Mouse (Mus musculus) frontal cortex, adult (tissue): ENCODE results near the gene Atp6v0e.

Experiments used
- ATAC-seq: cut with Nextera tagmentation; 2 replicates; pipeline ENCODE4 v1.9.2; 2017; ENCODE audit warnings: mild to moderate bottlenecking, moderate library complexity, mixed read lengths; ENCODE audit not compliant: low TSS enrichment

The Atp6v0e gene

GRCm38 (mm10) chr17:26686334-26687000, 23.4 kb downstream of the Atp6v0e start:
- ATAC-seq = no peak

GRCm38 (mm10) chr17:26688795-26689735, 26.0 kb downstream of the Atp6v0e start:
- no peak for ATAC-seq

DNA sequence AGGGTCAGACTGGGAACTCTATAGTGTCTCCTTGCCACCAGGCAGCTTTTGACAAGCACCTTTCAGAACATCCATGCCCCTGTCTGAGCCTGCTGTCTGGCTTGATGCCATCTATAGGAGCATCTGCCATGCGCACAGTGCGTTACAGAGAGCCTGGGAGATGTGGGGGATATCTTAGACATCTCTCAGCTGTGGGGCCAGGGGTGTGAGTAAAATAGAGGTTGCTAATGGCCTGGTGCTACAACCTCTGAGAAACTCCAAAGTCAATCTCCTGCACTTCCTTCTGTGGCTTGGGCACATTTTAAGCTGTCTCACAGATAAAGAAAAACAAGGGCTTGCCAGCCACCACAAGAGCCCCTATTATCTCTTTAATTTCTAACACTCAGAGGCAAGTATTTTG, 26.8 kb downstream of the Atp6v0e start:
- ATAC-seq = no peak

- ATAC-seq = no peak
These were observed 27.2 kb downstream of the Atp6v0e start for GRCm38 (mm10) chr17:26690236-26690635.

DNA sequence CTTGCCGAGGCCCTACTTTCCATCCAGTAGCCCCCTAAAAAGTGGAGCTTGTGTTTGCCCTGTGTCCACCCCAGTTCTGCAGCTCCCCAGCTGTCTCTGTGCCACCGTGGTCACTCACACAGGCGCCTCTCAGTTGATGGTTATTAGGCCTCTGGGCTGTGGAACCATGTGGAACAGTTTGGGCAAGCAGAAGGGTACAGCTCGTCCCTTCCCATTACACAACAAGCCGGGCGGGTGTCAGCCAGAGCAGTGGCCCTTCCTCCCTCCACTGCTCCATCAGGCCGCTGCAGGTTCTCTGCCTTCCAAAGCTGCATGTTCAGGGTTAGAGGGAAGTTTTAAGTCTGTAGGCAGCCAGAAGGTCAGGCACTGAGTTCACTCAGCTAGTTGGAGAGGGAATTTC, 28.1 kb downstream of the Atp6v0e start:
- no peak; the same call in 1 of the 2 replicates for ATAC-seq

- ATAC-seq = peak; percentile 60
These were observed 30.4 kb downstream of the Atp6v0e start for GRCm38 (mm10) chr17:26693424-26693823.

DNA sequence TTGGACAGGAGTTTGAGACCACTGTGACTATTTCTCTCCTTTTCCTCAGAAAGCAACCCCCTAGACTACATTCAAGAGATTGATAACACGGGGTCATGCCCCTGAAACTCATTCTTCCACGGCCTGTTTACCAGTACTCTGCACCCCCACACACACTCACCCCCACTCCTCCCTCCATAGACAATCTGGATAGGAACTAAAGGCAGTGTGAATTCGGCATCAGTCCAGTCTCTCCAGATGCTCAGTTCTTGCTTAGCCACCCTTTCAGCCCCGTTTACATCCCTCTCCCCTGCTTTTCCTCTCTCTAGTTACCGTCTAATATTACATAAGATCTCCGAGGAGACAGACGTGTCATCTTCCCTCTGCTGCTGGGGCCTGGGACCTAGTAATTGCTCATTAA, 31.1 kb downstream of the Atp6v0e start:
- peak; percentile 27; the same call in 1 of the 2 replicates for ATAC-seq

GRCm38 (mm10) chr17:26695193-26695592, 32.2 kb downstream of the Atp6v0e start:
- no peak for ATAC-seq

- no peak for ATAC-seq
These were observed 35.8 kb downstream of the Atp6v0e start for GRCm38 (mm10) chr17:26698846-26699245.

- ATAC-seq = no peak
These were observed 37.0 kb downstream of the Atp6v0e start for GRCm38 (mm10) chr17:26699819-26700616.

DNA sequence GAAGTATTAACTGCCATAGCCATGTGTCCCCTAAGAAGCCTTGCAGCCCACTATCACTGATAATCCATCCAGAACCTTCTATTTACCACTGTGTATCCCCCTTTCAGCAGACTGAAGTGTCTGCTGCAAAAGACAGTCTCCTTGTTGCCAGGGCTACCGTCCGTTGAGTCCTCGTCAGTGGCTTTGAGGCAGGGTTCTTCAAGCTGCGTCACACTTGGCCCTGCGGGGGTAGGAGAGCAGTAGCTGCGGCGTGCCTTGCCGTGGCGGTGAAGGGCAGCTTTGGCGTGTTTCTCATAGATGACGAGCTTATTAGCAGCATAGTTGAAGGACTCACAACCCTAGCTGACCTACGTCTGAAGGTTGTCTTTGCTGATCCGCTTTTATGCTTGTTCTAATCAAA, 38.5 kb downstream of the Atp6v0e start:
- peak; percentile 38; the same call in 1 of the 2 replicates for ATAC-seq

DNA sequence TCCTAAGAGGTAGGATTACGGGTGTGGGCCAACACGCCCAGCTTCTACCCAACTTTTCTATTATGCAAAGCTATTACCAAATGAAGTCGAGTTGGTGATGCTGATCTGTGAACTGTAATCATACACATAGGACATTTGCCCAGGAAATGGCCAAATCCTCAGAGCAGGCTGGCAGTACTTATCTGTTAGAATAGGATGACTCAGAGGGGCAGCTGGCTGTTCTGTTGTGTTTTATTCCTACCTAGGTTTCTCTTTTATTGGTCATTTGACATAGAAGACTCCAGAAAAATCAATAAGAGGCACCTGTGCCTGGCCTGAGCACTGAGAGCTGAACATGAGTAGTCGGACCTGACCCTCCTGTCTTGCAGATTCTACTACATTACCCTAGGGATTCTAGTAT, 39.6 kb downstream of the Atp6v0e start:
- no peak for ATAC-seq

- ATAC-seq = no peak
These were observed 40.6 kb downstream of the Atp6v0e start for GRCm38 (mm10) chr17:26703671-26704070.

DNA sequence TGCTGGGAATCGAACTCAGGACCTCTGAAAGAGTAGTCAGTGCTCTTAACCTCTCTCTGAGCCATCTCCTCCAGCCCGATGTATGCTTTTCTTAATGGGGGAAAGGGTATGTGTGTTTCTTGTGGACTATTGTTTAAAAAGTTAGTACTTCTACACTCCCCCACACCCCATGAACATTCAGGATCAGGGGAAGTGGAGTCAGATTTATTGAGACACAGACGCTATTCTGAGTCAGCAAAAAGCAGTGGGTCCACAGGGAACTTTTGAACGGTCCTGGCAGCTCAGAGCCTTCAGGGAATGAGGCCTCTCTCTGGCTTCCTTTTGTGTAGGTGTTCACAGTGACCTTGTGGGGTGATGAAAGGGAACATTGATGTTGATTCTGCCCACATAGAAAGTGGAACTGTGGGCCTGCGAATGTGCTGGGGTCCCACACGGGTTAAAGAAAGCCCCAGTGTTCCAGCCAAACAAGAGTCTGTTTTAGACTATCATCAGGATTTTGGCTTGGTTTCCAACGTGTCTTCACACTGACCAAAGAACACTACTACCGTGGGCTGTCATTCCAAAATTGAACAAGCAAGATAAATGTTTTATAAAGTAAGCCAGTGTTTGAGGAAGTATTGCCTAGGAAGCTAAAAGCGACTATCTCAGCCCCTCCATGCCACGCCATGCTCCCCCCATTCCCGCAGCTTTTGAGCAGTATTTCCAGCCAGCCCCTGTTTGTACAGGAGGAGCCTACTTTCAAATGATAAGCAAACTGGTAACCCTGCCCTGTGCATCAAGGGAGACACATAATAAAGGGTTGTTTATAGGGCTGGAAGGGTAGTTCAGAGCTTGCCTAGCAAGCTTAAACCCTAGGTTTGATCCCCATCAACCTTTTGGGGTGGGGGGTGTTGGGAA, 42.7 kb downstream of the Atp6v0e start:
- no peak for ATAC-seq

GRCm38 (mm10) chr17:26707066-26707465, 44.0 kb downstream of the Atp6v0e start:
- no peak for ATAC-seq

GRCm38 (mm10) chr17:26708499-26708898, 45.5 kb downstream of the Atp6v0e start:
- ATAC-seq = no peak

DNA sequence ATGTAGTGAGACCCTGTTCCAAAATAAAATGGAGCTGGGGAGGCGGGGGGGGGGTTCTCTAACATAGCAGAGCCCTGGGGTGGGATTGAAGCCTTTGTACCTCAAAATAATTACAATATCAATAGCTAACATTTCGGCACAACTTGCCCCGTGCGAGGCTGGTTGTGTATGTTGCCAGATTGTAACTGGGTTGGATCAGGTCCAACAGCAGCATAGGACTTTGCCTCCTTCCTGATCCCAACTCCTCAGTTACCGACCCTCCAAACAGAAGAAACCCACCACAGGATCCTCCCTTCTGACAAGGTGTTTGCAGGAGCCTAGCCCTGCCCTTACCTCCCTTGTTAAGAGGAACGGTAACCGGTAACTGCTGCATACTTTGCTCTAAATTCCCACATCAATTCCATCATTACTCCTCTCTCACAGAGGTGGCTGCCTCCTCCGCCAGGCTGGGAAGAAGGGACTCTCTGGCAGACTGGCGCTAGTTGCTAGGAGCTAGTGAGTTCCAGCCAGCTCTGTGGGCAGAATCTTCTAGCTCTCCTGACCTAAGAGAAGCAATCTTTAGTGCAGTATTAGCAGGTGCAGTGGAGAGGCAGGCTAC, 46.1 kb downstream of the Atp6v0e start:
- peak; percentile 75; the same call in 1 of the 2 replicates for ATAC-seq

GRCm38 (mm10) chr17:26710049-26710448, 47.0 kb downstream of the Atp6v0e start:
- no peak for ATAC-seq

DNA sequence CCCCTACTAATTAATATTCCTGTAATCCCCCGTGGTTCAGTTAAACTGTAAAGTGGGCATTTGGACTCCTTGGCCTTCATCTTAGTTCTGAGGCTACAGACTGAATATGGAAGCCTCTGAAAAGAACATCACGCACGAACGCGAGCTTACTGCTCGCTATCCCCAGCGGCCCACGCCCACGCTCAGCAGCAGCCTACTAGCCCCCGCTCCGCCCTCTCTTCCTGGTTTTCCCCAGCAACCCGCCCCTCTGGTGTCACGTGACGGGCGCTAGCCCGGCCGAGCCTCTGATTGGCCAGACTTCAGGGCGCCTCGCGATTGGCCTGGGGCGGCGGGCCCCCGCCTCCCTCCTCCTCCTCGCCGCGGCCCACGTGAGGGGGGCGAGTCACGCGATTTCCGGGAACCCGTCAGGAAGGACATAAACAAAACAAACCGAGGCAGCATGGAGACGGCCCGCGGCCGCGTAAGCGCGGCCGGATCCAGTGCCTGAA, 52.3 kb downstream of the Atp6v0e start, which contains the start of gene Crebrf:
TSS of gene Crebrf (plus strand) at position 380 of the 488 bp plus-strand sequence.
- ATAC-seq = peak; percentile 60
